Mouse (Mus musculus) heart, embryonic 11.5 days (tissue): ENCODE data around the gene Cks1b. TPM values are rescaled to one million over a fixed set of nuclear protein-coding genes. Genes with fewer than 3 reads are reported as not detected.
A peak's percentile ranks its signal among the peaks of the same experiment; 100 is the strongest.

Source experiments
- ATAC-seq: fragments of 200-750 bp; cut with Nextera tagmentation; replicated peaks from 2 replicates; pipeline ENCODE4 v1.8.0; 2017; ENCODE audit warnings: moderate library complexity; ENCODE audit not compliant: insufficient number of reproducible peaks, low FRiP score, low TSS enrichment
- H3K27ac ChIP-seq: fragments of 300-500 bp; sonication (generic); 2 replicates; pipeline ENCODE4 v1.5.1; 2014; ENCODE audit warnings: mild to moderate bottlenecking, low read depth, low read length
- H3K27me3 ChIP-seq: fragments of 300-500 bp; sonication (generic); 2 replicates; pipeline ENCODE4 v1.6.1; 2014; ENCODE audit warnings: mild to moderate bottlenecking, low read length, mixed read lengths; ENCODE audit not compliant: control insufficient read depth, insufficient read depth
- H3K36me3 ChIP-seq: fragments of 300-500 bp; sonication (generic); 2 replicates; pipeline ENCODE4 v1.6.1; 2014; ENCODE audit warnings: mild to moderate bottlenecking, low read length, moderate library complexity, mixed read lengths; ENCODE audit not compliant: control insufficient read depth, insufficient read depth
- H3K4me1 ChIP-seq: fragments of 300-500 bp; sonication (generic); 2 replicates; pipeline ENCODE4 v1.6.1; 2014; ENCODE audit warnings: low read length; ENCODE audit not compliant: control insufficient read depth, insufficient read depth
- H3K4me2 ChIP-seq: fragments of 300-500 bp; sonication (generic); 2 replicates; pipeline ENCODE4 v1.6.1; 2014; ENCODE audit warnings: mild to moderate bottlenecking, moderate library complexity
- H3K4me3 ChIP-seq: fragments of 300-500 bp; sonication (generic); 2 replicates; pipeline ENCODE4 v1.5.1; 2014; ENCODE audit warnings: low read depth, low read length
- H3K9ac ChIP-seq: fragments of 300-500 bp; sonication (generic); 2 replicates; pipeline ENCODE4 v1.6.1; 2014; ENCODE audit warnings: mild to moderate bottlenecking, low read depth, low read length, moderate library complexity
- H3K9me3 ChIP-seq: fragments of 300-500 bp; sonication (generic); replicated peaks from 2 replicates; pipeline ENCODE4 v1.6.1; 2016; ENCODE audit warnings: low read length; ENCODE audit not compliant: control insufficient read depth
- WGBS: fragments of 180-500 bp; shearing (Covaris S2); extraction: QIAGEN DNeasy Blood & Tissue Kit; methylation state at CpG from one replicate; pipeline ENCODE4 v1.1.7; 2014; ENCODE audit not compliant: insufficient replicate concordance; 5-methylcytosine and 5-hydroxymethylcytosine counted together
- polyA plus RNA-seq: library from polyadenylated mRNA; unstranded; fragments of >200 nt; fragmentation: Nextera tagmentation; extraction: Ambion mirVana; gene quantifications from 2 replicates; pipeline ENCODE4 v1.2.1, GENCODE M21; 2014

The Cks1b gene
- polyA plus RNA-seq, 1 experiment from 2014 or later = 411 TPM

DNA sequence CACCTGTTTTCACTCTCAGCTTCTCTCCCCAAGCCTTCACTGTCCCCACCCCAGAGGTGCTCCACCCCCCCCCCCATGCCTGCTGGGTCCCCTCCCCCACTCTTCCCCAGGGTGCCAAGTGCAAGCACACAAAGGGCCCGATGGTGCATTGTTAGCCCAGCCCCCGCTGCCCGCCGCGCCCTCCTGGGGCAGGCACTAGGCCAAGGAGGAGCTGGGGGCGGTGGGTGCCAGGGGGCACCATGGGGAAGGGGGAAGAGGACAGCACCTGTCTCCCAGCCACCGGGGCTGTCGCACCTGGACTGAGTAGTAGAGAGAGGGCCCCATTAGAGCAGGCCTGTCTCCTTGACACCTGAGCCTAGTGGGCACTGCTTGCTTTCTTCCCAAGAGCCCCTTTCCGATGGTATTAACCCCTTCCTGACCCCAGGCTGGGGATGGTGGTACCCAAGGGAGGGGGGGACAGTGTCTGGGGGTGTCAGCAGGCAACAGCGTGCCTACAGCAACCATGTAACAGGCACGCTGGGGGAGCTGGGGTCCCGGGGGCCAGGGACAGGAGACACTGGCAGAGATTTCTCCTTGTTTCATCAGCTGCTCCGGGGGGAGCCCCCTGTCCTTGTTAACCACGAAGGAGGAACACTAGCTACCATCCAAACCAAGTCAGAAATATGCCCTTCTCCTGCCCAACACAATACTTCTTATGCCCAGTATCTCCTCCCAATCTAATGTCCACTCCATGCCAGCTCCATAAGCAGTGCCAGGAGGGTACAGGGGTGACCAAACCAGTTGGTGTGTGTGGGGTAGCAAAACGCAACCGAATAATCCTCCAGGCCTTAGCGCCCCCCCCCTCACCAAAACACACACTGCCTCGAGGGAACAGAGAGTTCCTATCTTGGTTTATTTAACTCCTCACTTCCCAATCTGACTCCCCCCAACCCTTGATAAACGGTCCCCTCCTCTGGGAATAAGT, 27.2 kb downstream of the Cks1b start:
- no peaks in the 10 kb centered on the region for H3K9me3 ChIP-seq
- peak overlapping the region; percentile 70 for H3K4me3 ChIP-seq
- ATAC-seq = no peak
- peak overlapping the region; percentile 86 for H3K9ac ChIP-seq
- H3K4me2 ChIP-seq = peak overlapping the region; percentile 100
- WGBS = 17% methylated on average over 19 of the region's 19 CpGs
- peaks cover 29% of the 10 kb centered on the region for H3K4me1 ChIP-seq
- H3K27me3 ChIP-seq = no peaks in the 10 kb centered on the region
- H3K36me3 ChIP-seq = no peaks in the 10 kb centered on the region
- H3K27ac ChIP-seq = peak overlapping the region; percentile 35; the same call in 1 of the 2 replicates

DNA sequence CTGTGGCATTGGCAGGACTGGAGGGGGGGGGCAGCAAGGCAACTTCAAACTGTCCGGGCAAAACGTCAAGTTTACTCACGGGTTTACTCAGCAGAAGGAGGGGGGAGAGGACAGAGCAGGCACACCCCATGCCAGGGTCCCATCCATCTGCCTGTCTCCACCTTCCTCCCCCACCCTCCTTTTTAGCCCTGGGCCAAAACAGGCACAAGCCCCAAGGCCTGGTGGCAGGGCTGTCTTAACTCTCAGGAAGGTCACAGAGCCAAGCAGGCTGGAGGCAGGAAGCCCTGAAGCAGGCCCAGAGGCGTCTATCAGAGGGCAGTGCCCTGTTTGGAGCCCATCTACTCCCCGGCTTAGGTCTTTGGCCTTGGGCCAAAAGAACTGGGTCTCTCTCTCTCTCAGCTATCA, 28.1 kb downstream of the Cks1b start:
- peaks cover 22% of the 10 kb centered on the region for H3K4me1 ChIP-seq
- H3K36me3 ChIP-seq = no peaks in the 10 kb centered on the region
- no peak for ATAC-seq
- no peaks in the 10 kb centered on the region for H3K27me3 ChIP-seq
- H3K9ac ChIP-seq = no peak overlapping the region
- H3K4me3 ChIP-seq = no peak overlapping the region
- H3K4me2 ChIP-seq = peak overlapping the region; percentile 8; the same call in 1 of the 2 replicates
- 47% methylated on average over 5 of the region's 5 CpGs for WGBS
- no peak overlapping the region; the same call in 1 of the 2 replicates for H3K27ac ChIP-seq
- no peaks in the 10 kb centered on the region for H3K9me3 ChIP-seq

DNA sequence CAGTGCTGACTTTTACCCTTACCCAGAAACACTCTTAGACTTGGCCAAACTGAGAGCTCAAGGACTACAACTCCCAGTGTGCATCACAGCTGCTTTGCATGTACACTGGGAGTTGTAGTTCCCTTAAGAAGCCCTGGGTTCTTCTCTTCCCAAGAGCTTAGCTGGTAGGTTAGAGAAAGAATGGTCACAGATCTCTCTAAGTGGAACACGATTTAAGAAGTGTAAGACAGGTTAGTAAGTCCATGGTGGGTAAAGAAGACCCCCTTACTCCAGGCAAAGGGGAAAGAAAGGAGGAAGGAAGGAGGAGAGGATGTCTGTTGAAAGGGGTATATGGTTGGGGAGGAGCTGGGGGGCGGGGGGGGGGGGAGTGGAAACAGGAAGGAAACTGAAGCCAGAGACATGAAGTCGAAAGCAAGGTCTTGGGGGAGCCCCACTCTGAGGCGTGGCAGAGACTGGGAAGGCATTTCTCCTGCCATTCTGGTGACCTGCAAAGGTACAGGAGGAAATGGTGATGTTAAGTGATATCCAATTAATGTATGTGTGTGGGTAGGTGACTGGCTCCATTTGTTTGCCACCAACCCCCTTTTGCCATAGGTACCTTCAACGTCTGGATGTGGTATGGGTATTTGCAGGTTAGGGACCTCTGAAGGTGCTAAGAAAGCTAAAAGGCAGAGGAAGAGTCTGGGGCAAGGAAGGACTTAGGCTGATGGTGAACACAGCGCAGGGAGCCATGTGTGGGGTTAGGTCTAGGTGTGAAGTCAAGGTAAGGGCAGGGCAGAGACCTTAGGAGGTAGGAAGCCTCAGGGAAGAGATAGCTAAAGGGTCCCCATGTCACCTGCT, 29.1 kb downstream of the Cks1b start:
- WGBS = 59% methylated on average over 5 of the region's 6 CpGs
- H3K4me1 ChIP-seq = peaks cover 26% of the 10 kb centered on the region

DNA sequence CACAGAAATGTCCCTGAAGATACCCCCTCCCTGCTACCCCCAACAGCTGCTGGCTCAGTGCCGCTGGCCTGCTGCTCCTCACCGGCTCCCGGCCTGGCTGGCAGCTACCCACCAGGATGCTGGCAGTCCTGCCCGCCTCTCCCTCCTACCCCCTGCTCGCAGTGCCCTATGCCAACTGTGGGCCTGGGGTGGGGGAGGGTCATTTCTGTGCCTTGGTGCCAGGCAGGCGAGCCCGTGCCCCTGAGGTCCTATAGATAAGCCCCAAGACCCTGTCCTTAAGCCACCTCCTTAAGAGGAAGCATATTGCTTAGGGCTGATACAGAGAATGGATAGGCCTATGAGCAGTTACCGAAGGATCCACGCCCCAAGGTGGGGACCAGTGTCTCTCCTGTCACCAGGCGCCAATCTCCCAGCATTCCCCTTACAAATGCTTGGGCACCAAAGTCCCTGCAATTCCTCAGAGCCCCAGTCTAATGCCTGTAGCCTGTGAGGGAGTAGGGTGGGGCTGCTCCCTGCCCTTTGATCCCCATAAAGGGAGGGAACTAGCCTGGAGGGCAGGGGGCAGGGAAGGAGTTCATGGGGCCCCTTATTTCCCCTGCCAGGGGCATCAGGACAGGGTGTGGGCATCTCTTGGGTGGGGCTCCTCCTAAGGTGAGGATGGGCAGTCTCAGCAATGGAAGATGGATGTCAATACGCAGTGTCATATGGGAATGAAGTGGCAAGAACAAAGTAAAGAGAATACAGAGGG, 29.9 kb downstream of the Cks1b start:
- no peak overlapping the region for H3K4me3 ChIP-seq

More for the DNA sequence above, 29.1 kb downstream of the Cks1b start:
- H3K9me3 ChIP-seq = no peaks in the 10 kb centered on the region
- no peaks in the 10 kb centered on the region for H3K27me3 ChIP-seq
- H3K9ac ChIP-seq = no peak overlapping the region
- no peaks in the 10 kb centered on the region for H3K36me3 ChIP-seq
- no peak overlapping the region for H3K27ac ChIP-seq
- H3K4me3 ChIP-seq = no peak overlapping the region
- no peak for ATAC-seq
- no peak overlapping the region for H3K4me2 ChIP-seq

DNA sequence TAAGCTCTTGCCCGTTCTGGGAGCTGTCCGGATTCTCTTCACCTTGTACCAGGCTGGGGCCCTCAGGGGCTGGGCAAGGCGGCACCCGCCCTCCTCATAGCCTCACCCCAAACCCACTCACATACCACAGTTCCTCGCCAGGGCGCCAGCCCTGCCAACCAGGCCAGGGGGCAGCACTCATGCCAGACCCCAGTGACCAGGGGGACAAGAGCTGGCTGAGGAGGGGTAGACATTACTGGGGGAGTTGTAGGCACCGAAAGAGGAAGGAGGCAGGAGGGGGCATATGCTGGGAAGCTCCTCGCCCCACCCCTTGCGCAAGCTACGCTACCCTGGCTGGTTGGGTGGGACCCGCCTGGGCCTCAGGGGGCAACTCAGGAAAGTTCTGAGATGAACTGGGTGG, 30.6 kb downstream of the Cks1b start:
- H3K4me2 ChIP-seq = no peak overlapping the region
- no peaks in the 10 kb centered on the region for H3K36me3 ChIP-seq
- H3K9me3 ChIP-seq = no peaks in the 10 kb centered on the region
- H3K4me3 ChIP-seq = no peak overlapping the region
- H3K4me1 ChIP-seq = peaks cover 26% of the 10 kb centered on the region
- WGBS = 76% methylated on average over 11 of the region's 11 CpGs
- H3K27me3 ChIP-seq = no peaks in the 10 kb centered on the region
- no peak overlapping the region for H3K9ac ChIP-seq
- no peak for ATAC-seq
- no peak overlapping the region for H3K27ac ChIP-seq

More for the DNA sequence above, 29.9 kb downstream of the Cks1b start:
- H3K27me3 ChIP-seq = no peaks in the 10 kb centered on the region
- H3K27ac ChIP-seq = no peak overlapping the region
- no peak overlapping the region for H3K4me2 ChIP-seq
- no peak for ATAC-seq
- peaks cover 26% of the 10 kb centered on the region for H3K4me1 ChIP-seq
- H3K9me3 ChIP-seq = no peaks in the 10 kb centered on the region
- no peak overlapping the region for H3K9ac ChIP-seq
- 75% methylated on average over 11 of the region's 11 CpGs for WGBS
- no peaks in the 10 kb centered on the region for H3K36me3 ChIP-seq

DNA sequence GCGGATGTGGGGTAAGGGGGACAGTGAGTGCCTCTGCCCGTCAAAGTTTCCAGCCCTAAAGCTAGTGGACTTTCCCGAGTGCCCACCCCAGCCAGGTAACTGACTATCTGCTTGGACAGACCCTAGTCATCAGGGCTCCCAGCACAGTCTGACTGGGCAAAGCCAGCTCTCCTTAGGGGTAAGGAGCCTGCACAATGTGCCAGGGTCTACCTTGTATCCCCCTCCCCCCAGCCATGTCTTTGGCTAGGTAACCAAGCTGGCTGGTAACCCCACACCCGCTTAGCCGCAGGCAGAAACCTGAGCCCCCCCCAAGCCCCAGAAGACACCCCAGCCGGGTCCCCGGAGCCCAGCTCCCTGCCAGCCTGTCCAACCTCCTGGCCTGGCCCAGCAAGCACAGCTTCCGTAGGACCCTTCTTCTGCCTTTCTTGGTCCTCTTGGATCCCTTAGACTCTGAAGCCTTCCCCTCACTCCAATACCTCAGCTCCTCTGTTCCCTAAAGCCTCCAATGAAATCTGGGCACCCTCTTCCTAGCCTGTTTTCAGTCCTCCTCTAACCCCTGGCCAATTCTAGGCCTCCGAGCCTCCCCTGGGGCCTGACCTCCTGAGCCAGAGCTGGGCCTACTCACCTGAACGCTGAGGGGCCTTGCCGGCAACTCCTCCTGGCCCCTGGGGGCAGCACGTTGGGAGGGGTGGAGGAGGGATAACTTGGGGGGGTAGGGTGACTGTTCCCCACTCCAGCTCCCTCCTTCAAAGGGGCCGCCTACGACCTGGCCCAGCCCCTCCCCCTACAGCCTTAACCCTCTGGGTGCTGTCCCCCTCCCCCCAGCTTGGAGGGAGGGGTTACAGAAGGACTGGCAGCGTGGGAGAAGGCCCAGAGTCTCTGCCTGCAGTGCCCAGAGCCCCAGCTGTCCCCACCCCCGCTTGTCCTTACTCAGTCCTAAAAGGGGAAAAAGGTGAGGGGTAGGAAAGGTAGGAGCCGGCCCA, 31.5 kb downstream of the Cks1b start:
- no peaks in the 10 kb centered on the region for H3K9me3 ChIP-seq
- 48% methylated on average over 17 of the region's 17 CpGs for WGBS
- H3K4me3 ChIP-seq = no peak overlapping the region
- peaks cover 23% of the 10 kb centered on the region for H3K4me1 ChIP-seq
- no peak overlapping the region for H3K27ac ChIP-seq
- H3K9ac ChIP-seq = 0 out of 2 replicates have a peak overlapping the region, but pooled peaks have one; percentile 10
- H3K36me3 ChIP-seq = no peaks in the 10 kb centered on the region
- H3K4me2 ChIP-seq = no peak overlapping the region
- H3K27me3 ChIP-seq = no peaks in the 10 kb centered on the region
- no peak for ATAC-seq

DNA sequence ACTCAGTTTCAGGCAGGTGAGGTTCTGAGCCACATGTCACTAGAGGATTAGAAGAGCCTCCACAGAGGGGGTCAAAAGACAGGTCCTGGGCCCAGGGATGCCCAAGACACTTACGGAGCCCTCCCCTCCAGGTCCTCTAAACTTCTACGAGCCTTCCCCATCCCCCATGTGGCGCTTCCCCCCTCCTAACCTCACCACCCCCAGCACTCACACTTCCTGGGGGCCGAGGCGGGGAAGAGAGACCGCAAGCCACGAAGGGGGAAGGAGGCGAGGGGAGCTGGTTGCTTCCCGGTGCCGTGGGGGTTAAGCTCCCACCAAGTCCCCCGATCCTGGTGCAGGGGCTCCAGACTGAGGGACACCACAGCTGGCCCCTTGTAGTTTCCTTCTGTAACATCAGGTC, 32.7 kb downstream of the Cks1b start:
- Histone ChIP-seq H3K9ac (no peak overlapping the region), H3K36me3 (no peaks in the 10 kb centered on the region), H3K4me2 (no peak overlapping the region), H3K9me3 (no peaks in the 10 kb centered on the region), H3K4me1 (peaks cover 12% of the 10 kb centered on the region), H3K27ac (no peak overlapping the region), H3K27me3 (no peaks in the 10 kb centered on the region), H3K4me3 (no peak overlapping the region)
- 37% methylated on average over 11 of the region's 11 CpGs for WGBS
- ATAC-seq = no peak
